Mouse (Mus musculus): ENCODE data around the gene Mpp3. TPM values are rescaled to one million over a fixed set of nuclear protein-coding genes. Genes with fewer than 3 reads are reported as not detected.

The Mpp3 gene
- polyA plus RNA-seq, 1 experiment from 2014 or later = 56.2 TPM

- no peak overlapping the region for H3K9ac ChIP-seq
- 87% methylated on average over 7 of the region's 7 CpGs for WGBS
- no peaks in the 10 kb centered on the region for H3K36me3 ChIP-seq
- H3K4me2 ChIP-seq = no peak overlapping the region
- ATAC-seq (ENCODE audit: low FRiP score, low read depth) = no peak
- no peak overlapping the region for H3K27ac ChIP-seq (replicated peaks)
- H3K4me1 ChIP-seq (replicated peaks) = peaks cover 9% of the 10 kb centered on the region
- H3K4me3 ChIP-seq = no peak overlapping the region
- no peaks in the 10 kb centered on the region for H3K9me3 ChIP-seq
- H3K27me3 ChIP-seq = no peaks in the 10 kb centered on the region
These were observed 8.1 kb upstream of the Mpp3 start for GRCm38 (mm10) chr11:102036336-102036735.

DNA sequence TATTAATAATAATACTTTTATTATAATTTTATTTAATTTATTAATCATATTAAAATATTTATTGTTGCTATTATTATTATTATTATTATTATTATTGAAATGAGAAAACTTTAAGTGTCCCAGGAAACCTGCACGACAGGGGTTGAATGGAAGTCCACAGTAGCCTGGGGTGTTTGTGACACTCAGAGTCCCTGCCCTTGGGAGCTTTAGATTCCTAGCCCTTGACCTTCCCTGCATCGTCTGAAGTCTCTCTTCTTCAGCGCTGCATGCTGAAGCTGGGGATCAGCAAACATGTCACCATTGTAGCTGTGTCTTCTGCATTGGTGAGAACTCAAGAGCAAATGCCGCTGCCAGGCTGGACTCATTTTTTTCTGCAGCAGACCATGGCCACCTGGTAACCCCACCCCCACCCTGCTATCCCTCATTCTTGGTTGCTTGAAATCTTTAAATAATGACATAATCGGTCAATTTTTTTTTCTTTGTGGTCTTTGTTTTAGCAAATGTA, 7.2 kb upstream of the Mpp3 start:
- no peak overlapping the region for H3K9ac ChIP-seq
- H3K9me3 ChIP-seq = no peaks in the 10 kb centered on the region
- no peak overlapping the region for H3K27ac ChIP-seq (replicated peaks)
- H3K4me1 ChIP-seq (replicated peaks) = peaks cover 9% of the 10 kb centered on the region
- H3K4me3 ChIP-seq = no peak overlapping the region
- no peak for ATAC-seq (ENCODE audit: low FRiP score, low read depth)
- no peak overlapping the region for H3K4me2 ChIP-seq
- H3K36me3 ChIP-seq = no peaks in the 10 kb centered on the region
- 68% methylated on average over 5 of the region's 5 CpGs for WGBS
- no peaks in the 10 kb centered on the region for H3K27me3 ChIP-seq

DNA sequence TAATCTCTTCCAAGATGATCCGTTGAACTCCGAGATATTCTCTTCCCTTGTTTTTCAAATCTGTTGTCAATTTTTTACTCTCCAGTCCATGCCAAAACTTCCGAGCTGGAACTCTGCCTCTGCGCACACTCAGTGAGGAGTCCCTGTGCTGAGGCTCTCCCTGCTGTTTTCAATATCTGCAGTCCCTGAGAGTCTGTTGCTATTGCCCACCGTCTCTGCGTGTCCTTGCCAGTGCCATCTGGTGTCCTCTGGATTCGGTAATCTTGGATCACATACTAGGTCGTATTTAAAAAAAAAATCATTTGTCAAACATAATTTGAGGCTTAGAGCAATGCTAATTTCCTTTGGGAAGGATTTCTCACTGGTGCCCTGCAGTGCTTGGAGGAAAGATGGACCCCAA, 6.6 kb upstream of the Mpp3 start:
- no peaks in the 10 kb centered on the region for H3K9me3 ChIP-seq
- H3K27me3 ChIP-seq = no peaks in the 10 kb centered on the region
- no peak for ATAC-seq (ENCODE audit: low FRiP score, low read depth)
- no peak overlapping the region for H3K27ac ChIP-seq (replicated peaks)
- no peak overlapping the region for H3K9ac ChIP-seq
- H3K36me3 ChIP-seq = no peaks in the 10 kb centered on the region
- H3K4me3 ChIP-seq = no peak overlapping the region
- 39% methylated on average over 8 of the region's 8 CpGs for WGBS
- peaks cover 4% of the 10 kb centered on the region for H3K4me1 ChIP-seq (replicated peaks)
- H3K4me2 ChIP-seq = no peak overlapping the region

DNA sequence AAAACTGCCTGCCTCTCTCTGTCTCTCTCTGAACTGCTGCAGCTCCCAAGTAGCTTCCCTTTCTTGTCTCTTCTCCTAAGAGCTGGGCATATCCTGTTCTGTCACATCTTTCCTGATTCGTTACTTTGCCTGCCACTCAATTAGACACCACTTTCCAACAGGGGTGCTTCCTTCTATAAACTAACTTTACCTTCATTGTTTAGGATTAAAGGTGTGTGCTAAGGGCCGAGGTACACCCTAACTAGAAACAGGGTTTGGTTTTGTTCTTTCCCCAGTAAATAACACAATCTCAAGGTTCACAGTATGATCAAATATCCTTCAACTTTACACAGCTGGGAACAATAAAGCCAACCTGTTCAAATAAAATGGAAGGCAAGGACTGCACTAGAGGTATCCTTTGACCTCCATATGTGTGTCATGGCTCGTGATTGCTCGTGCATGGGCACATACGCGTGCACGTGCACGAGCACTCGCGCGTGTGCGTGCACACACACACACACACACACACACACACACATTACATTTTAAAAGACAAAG, 4.9 kb upstream of the Mpp3 start:
- no peak overlapping the region for H3K27ac ChIP-seq (replicated peaks)
- WGBS = 92% methylated on average over 12 of the region's 12 CpGs
- H3K27me3 ChIP-seq = no peaks in the 10 kb centered on the region
- H3K4me3 ChIP-seq = no peak overlapping the region
- no peak for ATAC-seq (ENCODE audit: low FRiP score, low read depth)
- no peak overlapping the region for H3K9ac ChIP-seq
- H3K9me3 ChIP-seq = no peaks in the 10 kb centered on the region
- H3K36me3 ChIP-seq = no peaks in the 10 kb centered on the region
- no peak overlapping the region for H3K4me2 ChIP-seq
- H3K4me1 ChIP-seq (replicated peaks) = peaks cover 3% of the 10 kb centered on the region

GRCm38 (mm10) chr11:102031149-102031548, 2.9 kb upstream of the Mpp3 start:
- no peaks in the 10 kb centered on the region for H3K36me3 ChIP-seq
- H3K4me1 ChIP-seq (replicated peaks) = peaks cover 14% of the 10 kb centered on the region
- H3K4me2 ChIP-seq = no peak overlapping the region
- H3K27ac ChIP-seq (replicated peaks) = no peak overlapping the region
- 66% methylated on average over 7 of the region's 7 CpGs for whole genome bisulfite sequencing
- H3K27me3 ChIP-seq = no peaks in the 10 kb centered on the region
- H3K4me3 ChIP-seq = no peak overlapping the region
- H3K9me3 ChIP-seq = no peaks in the 10 kb centered on the region
- H3K9ac ChIP-seq = no peak overlapping the region
- ATAC-seq (ENCODE audit: low FRiP score, low read depth) = no peak

- Histone ChIP-seq H3K9me3 (no peaks in the 10 kb centered on the region), H3K4me3 (no peak overlapping the region), H3K4me1 (replicated peaks) (peaks cover 26% of the 10 kb centered on the region), H3K9ac (no peak overlapping the region), H3K27ac (replicated peaks) (no peak overlapping the region), H3K36me3 (no peaks in the 10 kb centered on the region), H3K4me2 (no peak overlapping the region), H3K27me3 (no peaks in the 10 kb centered on the region)
- WGBS = 26% methylated on average over 7 of the region's 7 CpGs
- no peak for ATAC-seq (ENCODE audit: low FRiP score, low read depth)
These were observed 1.7 kb upstream of the Mpp3 start for GRCm38 (mm10) chr11:102029966-102030365.

- Histone ChIP-seq H3K9me3 (no peaks in the 10 kb centered on the region), H3K4me3 (no peak overlapping the region), H3K4me1 (replicated peaks) (peaks cover 32% of the 10 kb centered on the region), H3K4me2 (no peak overlapping the region), H3K36me3 (no peaks in the 10 kb centered on the region), H3K27ac (replicated peaks) (no peak overlapping the region), H3K9ac (no peak overlapping the region), H3K27me3 (no peaks in the 10 kb centered on the region)
- no peak for ATAC-seq (ENCODE audit: low FRiP score, low read depth)
- 78% methylated on average over 4 of the region's 4 CpGs for WGBS
These were observed 1.0 kb upstream of the Mpp3 start for GRCm38 (mm10) chr11:102029304-102029703.

- Histone ChIP-seq H3K36me3 (0 out of 2 replicates have a peak, but pooled peaks cover 2% of the 10 kb centered on the region), H3K9me3 (no peaks in the 10 kb centered on the region), H3K27me3 (no peaks in the 10 kb centered on the region), H3K9ac (peak overlapping the region; percentile 71), H3K4me2 (peak overlapping the region; percentile 63), H3K4me3 (peak overlapping the region; percentile 69), H3K4me1 (replicated peaks) (peaks cover 32% of the 10 kb centered on the region), H3K27ac (replicated peaks) (peak overlapping the region; percentile 84)
- ATAC-seq (ENCODE audit: low FRiP score, low read depth) = peak; percentile 20
- WGBS = 5% methylated on average over 12 of the region's 12 CpGs
These were observed 772 bp downstream of the Mpp3 start for GRCm38 (mm10) chr11:102027361-102028017.

DNA sequence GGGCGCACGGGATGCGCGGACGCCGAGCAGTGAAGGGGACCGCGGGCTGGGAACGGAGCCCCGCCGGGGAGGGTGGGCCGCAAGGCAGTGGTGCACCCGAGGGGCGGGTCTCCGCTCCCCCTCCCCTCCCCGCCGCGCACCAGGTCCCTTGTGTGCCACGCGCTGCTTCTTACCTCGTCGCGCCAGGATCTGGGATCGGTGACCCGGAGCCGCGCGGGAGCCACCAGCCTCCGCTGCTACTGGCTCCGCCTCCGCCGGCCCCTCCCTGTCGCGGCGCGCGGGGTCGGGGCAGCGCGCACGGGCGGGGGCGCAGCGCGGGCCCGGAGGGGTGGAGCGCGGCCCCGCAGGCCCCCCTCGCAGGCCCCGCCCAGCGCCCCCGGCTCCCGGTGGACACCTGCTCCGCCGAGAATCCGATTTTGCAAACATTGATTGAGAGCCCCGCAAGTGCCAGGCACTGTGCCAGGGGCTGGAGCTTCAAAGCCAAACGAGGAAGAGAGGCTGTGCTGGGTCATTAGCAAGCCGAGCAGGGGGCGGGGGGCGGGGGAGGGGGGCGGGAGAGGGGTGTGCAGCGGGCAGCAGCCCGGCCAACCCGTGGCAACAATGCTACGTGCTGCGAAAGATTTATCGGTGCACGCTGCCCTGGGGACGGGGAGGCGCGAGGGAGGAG, 1.4 kb downstream of the Mpp3 start:
- under 1% methylated on average over 37 of the region's 73 CpGs for WGBS
- H3K4me3 ChIP-seq = peak overlapping the region; percentile 69

GRCm38 (mm10) chr11:102025991-102026660, 2.1 kb downstream of the Mpp3 start:
- Histone ChIP-seq H3K9ac (peak overlapping the region; percentile 71), H3K4me3 (peak overlapping the region; percentile 69), H3K9me3 (no peaks in the 10 kb centered on the region), H3K36me3 (peaks cover 8% of the 10 kb centered on the region; the same call in 1 of the 2 replicates), H3K4me2 (peak overlapping the region; percentile 63), H3K27me3 (no peaks in the 10 kb centered on the region), H3K27ac (replicated peaks) (peak overlapping the region; percentile 84), H3K4me1 (replicated peaks) (peaks cover 32% of the 10 kb centered on the region)
- peak; percentile 17; the same call in 1 of the 2 replicates for ATAC-seq (ENCODE audit: low FRiP score, low read depth)
- WGBS = 2% methylated on average over 23 of the region's 23 CpGs

More for the DNA sequence above, 1.4 kb downstream of the Mpp3 start:
- H3K4me1 ChIP-seq (replicated peaks) = peaks cover 32% of the 10 kb centered on the region
- H3K27ac ChIP-seq (replicated peaks) = peak overlapping the region; percentile 84
- H3K36me3 ChIP-seq = peaks cover 8% of the 10 kb centered on the region; the same call in 1 of the 2 replicates
- H3K9me3 ChIP-seq = no peaks in the 10 kb centered on the region
- peak overlapping the region; percentile 63 for H3K4me2 ChIP-seq
- ATAC-seq (ENCODE audit: low FRiP score, low read depth) = peak; percentile 87
- peak overlapping the region; percentile 71 for H3K9ac ChIP-seq
- no peaks in the 10 kb centered on the region for H3K27me3 ChIP-seq

GRCm38 (mm10) chr11:102025354-102025753, 2.9 kb downstream of the Mpp3 start:
- peaks cover 32% of the 10 kb centered on the region for H3K4me1 ChIP-seq (replicated peaks)
- H3K27ac ChIP-seq (replicated peaks) = 0 out of 2 replicates have a peak overlapping the region, but pooled peaks have one; percentile 9
- no peak for ATAC-seq (ENCODE audit: low FRiP score, low read depth)
- H3K27me3 ChIP-seq = no peaks in the 10 kb centered on the region
- peak overlapping the region; percentile 69 for H3K4me3 ChIP-seq
- peak overlapping the region; percentile 63 for H3K4me2 ChIP-seq
- H3K9me3 ChIP-seq = no peaks in the 10 kb centered on the region
- WGBS = 33% methylated on average over 7 of the region's 7 CpGs
- H3K9ac ChIP-seq = peak overlapping the region; percentile 23
- peaks cover 8% of the 10 kb centered on the region; the same call in 1 of the 2 replicates for H3K36me3 ChIP-seq
